Mouse (Mus musculus) left cerebral cortex, postnatal 36 days (tissue): Measurements from ENCODE around the gene Adk. TPM values are rescaled to one million over a fixed set of nuclear protein-coding genes. Genes with fewer than 3 reads are reported as not detected.

Source experiments
- DNase-seq, 2 experiments: peaks; one replicate each; pipeline ENCODE4 v3.0.0; 2021 to 2022; ENCODE audit warnings: low spot score in 2 of 2, mixed read lengths in 1 of 2
- intact Hi-C: fragments of 180-260 bp; cut with DNase I; formaldehyde crosslinking; loops from one replicate; pipeline ENCODE4 v1.15.1; 2025
- total RNA-seq, 2 experiments: library from RNA; stranded (reverse); gene quantifications; 2 replicates each; pipeline ENCODE4 v1.2.3; 2021

Gene Adk
- total RNA-seq, 2 experiments from 2014 or later: 63.6 to 66.2 TPM

DNA sequence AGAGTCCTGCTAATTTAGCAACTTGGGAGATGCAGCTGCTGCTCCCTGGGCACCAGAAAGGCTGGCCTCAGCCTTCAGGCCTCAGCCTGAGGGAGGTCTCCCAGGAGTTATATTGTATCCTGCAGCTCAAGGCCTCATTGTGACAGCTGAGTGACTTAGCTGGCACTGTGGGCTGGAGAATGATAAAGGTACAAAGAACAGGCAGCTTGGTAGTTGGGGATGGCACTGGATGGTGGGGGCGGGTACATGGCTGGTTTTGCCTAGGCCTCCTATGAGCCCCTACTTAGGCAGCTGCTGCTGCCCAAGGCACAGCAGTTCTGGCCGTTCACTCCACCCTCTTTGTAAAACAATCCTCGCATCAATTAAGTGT lies 436.7 kb downstream of the Adk start:
- intact Hi-C loops: no loop called here
- no peak for DNase-seq

DNA sequence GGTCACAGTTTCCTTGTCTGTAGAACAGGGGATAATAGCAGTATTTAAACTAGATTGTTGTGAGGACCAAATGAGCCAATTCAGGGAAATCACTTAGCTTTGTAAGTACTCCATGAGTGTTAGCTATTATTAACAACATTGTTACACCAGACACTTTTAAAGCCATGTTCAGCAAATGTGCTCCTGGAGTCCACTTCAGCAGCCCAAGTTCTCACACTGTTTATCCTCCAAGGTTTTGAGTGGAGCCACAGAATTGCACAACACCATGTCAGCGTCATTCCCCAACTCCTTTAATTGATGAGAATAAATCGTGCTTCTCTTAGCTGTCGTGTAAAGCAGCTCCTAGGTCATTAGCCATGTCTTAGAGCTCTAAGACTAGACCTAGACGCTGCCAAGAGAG lies 437.8 kb downstream of the Adk start:
- no peak for DNase-seq
- intact Hi-C loops: loop anchor here (10.0 kb wide), 1 partner anchor 115 kb away; no protein-coding TSS in a partner anchor

Other genes starting within 250 kb of the Adk start
- 1 to 10 TPM; 6.0 to 8.3 TPM for gene Plau, start 215.9 kb upstream of the Adk start, total RNA-seq
- 10 to 100 TPM; 20.5 to 26.3 TPM for gene Vcl, start 123.2 kb upstream of the Adk start, total RNA-seq
- gene Ap3m1, start 66 bp upstream of the Adk start, total RNA-seq: 10 to 100 TPM; 61.7 to 62.0 TPM